Mouse (Mus musculus) ES-E14 (cell line): Measurements from ENCODE around the gene Scai.

ENCODE experiments used
- HCFC1 ChIP-seq: IDR thresholded peaks from 2 replicates; pipeline ENCODE4 v1.6.1; 2012; ENCODE audit warnings: low read length, inconsistent platforms, borderline replicate concordance; ENCODE audit not compliant: insufficient read depth
- ZC3H11A ChIP-seq: IDR thresholded peaks from 2 replicates; pipeline ENCODE4 v1.6.1; 2012; ENCODE audit warnings: low read depth, mild to moderate bottlenecking, inconsistent platforms, low read length, borderline replicate concordance

- no peak for TF ChIP-seq ZC3H11A
- no peak for TF ChIP-seq HCFC1
These were observed 6.9 kb downstream of the Scai start for GRCm38 (mm10) chr2:39183587-39183986.
